Mouse (Mus musculus) thymus, adult 2 months (tissue): Measurements from ENCODE around the gene Fgfr2. TPM values are rescaled to one million over a fixed set of nuclear protein-coding genes. Genes with fewer than 3 reads are reported as not detected.

ENCODE experiments used
- DNase-seq: peaks from one replicate; pipeline ENCODE4 v3.0.0; 2021
- H3K27ac ChIP-seq: fragments of 200-500 bp; 2 replicates; pipeline ENCODE4 v1.5.1; 2012; ENCODE audit warnings: low read length, control low read depth; ENCODE audit not compliant: control insufficient read depth, insufficient read depth
- H3K27me3 ChIP-seq: fragments of 200-500 bp; 2 replicates; pipeline ENCODE4 v1.6.1; 2012; ENCODE audit warnings: mild to moderate bottlenecking, low read length, moderate library complexity, mixed read lengths; ENCODE audit not compliant: control insufficient read depth, insufficient read depth
- H3K36me3 ChIP-seq: fragments of 200-500 bp; 2 replicates; pipeline ENCODE4 v1.6.1; 2012; ENCODE audit warnings: mild to moderate bottlenecking, low read length, moderate library complexity; ENCODE audit not compliant: control insufficient read depth, insufficient read depth
- H3K4me1 ChIP-seq: fragments of 200-500 bp; replicated peaks from 2 replicates; pipeline ENCODE4 v1.6.1; 2012; ENCODE audit warnings: low read length; ENCODE audit not compliant: control insufficient read depth, insufficient read depth
- H3K4me3 ChIP-seq: fragments of 200-500 bp; 2 replicates; pipeline ENCODE4 v1.5.1; 2012; ENCODE audit warnings: mild to moderate bottlenecking, low read length, control low read depth, moderate library complexity; ENCODE audit not compliant: control insufficient read depth, insufficient read depth
- CTCF ChIP-seq: fragments of 200-500 bp; IDR thresholded peaks from 2 replicates; pipeline ENCODE4 v1.5.1; 2012; ENCODE audit warnings: mild to moderate bottlenecking, control low read depth, low read length, moderate library complexity, borderline replicate concordance; ENCODE audit not compliant: control insufficient read depth, poor library complexity, insufficient read depth; ENCODE audit errors: extremely low read depth
- POLR2A ChIP-seq: fragments of 200-500 bp; IDR thresholded peaks from 2 replicates; pipeline ENCODE4 v1.6.1; 2012; ENCODE audit warnings: mild to moderate bottlenecking, low read length, control low read depth, moderate library complexity; ENCODE audit not compliant: control insufficient read depth, poor library complexity, insufficient read depth; ENCODE audit errors: extremely low read depth
- WGBS: fragments of 180-500 bp; shearing (Covaris S2); methylation state at CpG from one replicate; pipeline ENCODE4 v1.1.7; 2018; 5-methylcytosine and 5-hydroxymethylcytosine counted together
- polyA plus RNA-seq: library from polyadenylated mRNA; depleted of rRNA; stranded (reverse); fragments of >200 nt; gene quantifications from 2 replicates; pipeline ENCODE4 v1.2.3, GENCODE M21; 2012

Fgfr2 gene
- polyA plus RNA-seq, 1 experiment, result 12.1 TPM

DNA sequence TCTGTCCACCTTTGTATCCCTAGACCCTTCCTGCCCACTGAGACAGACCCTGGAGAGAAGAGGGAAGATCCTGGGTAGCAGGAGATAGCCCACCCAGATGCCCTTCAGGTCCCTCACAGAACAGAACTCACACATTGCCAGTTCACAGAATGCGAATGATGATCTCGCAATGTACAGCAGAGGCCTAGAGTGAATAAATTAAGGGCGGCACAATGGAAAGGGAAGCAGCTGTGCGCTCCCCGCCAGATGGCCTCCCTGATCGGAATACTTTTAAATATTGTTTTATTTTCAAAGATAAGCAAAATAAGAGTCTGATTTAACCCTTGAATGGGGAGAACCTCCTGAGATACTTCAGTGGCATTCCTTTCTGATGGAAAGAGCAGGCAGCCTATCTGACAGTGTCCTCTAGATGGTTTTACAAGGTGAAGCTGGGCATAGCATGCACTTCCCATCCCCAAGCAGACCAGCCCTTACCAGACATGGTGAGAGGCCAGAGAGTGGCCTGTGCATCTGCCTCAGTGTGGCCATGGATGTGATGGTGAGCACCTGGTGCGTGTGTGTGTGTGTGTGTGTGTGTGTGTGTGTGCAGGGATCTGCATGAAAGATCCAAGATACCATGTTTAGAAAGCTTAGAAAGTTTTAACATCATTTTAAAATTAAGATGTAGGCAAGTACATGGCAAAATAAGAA, 839.0 kb downstream of the Fgfr2 start:
- no peak for DNase-seq
- H3K4me3 ChIP-seq, result no peak overlapping the region
- H3K4me1 ChIP-seq, result peaks cover 20% of the 10 kb centered on the region
- no peaks in the 10 kb centered on the region for H3K36me3 ChIP-seq
- H3K27ac ChIP-seq, result no peak overlapping the region
- no peaks in the 10 kb centered on the region for H3K27me3 ChIP-seq
- TF ChIP-seq CTCF (no peak), POLR2A (no peak)
- 96% methylated on average over 7 of the region's 7 CpGs for WGBS

DNA sequence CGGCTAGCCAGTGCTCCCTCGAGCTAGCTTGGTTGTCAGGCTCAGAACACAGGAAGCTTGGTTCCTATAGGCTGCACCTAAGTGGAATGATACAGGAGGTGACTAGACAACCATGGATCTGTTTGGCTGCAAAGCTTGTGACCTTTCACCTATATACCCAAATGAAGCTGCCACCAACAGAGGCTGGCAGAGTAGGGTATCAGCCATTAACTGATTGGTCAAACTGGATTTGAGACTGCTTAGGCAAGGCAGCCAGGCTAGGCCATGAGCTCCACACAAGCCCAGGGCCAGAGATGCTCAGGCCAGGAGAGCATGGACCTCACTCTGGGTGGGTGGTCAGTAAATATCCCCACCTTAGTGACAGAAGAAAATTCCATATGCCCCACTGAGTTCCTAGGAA, 840.6 kb downstream of the Fgfr2 start:
- TF ChIP-seq POLR2A (no peak), CTCF (no peak)
- Histone ChIP-seq H3K27me3 (no peaks in the 10 kb centered on the region), H3K4me1 (peaks cover 17% of the 10 kb centered on the region), H3K4me3 (no peak overlapping the region), H3K36me3 (no peaks in the 10 kb centered on the region), H3K27ac (no peak overlapping the region)
- WGBS, result 96% methylated on average over 2 of the region's 2 CpGs
- no peak for DNase-seq

- 95% methylated on average over 3 of the region's 3 CpGs for WGBS
- Histone ChIP-seq H3K27me3 (no peaks in the 10 kb centered on the region), H3K4me3 (no peak overlapping the region), H3K27ac (no peak overlapping the region), H3K36me3 (no peaks in the 10 kb centered on the region), H3K4me1 (peaks cover 13% of the 10 kb centered on the region)
- TF ChIP-seq POLR2A (no peak), CTCF (no peak)
- no peak for DNase-seq
Observed at GRCm38 (mm10) chr7:132282161-132282560, 841.0 kb downstream of the Fgfr2 start.

DNA sequence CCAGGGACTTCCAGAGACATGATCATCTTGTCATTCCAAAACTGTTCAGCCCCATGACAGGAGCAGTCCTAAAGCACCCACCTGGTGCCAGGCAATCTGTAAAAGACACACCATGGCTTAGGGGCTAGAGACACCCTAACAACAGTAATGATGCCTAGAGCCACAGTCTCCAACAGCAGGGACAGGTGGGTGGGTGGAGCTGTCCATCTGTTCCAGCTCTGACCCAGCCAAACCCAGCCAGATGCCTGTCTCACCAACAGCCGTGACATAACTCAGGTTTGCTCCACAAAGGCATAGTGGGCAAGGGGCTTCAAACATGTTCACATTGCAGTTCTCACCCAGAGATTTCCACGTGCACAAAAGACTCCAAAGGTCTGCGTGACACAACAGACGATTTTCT, 841.4 kb downstream of the Fgfr2 start:
- no peak for TF ChIP-seq CTCF
- no peak for TF ChIP-seq POLR2A
- DNase-seq, result no peak
- 93% methylated on average over 4 of the region's 4 CpGs for WGBS
- Histone ChIP-seq H3K27me3 (no peaks in the 10 kb centered on the region), H3K27ac (no peak overlapping the region), H3K4me1 (peaks cover 10% of the 10 kb centered on the region), H3K36me3 (no peaks in the 10 kb centered on the region), H3K4me3 (no peak overlapping the region)

DNA sequence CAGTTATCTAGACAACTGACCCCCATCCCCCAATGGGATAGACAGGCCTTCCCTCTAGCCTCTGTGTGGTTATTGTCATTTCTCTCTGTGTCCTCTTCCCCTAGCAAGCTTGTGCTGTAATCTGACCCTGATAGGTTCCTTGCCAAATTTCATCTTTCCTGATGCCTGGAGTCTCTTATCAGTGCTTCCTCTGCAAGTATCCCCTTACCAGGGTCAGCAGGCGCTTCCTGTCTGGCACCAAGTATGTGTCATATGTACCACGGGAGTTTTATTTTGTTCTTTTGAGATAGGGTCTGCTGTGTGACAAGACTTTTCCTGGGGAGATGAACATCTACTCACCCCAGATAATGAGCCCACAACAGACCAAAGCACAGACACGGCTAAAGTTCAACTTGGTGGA, 844.5 kb downstream of the Fgfr2 start:
- Histone ChIP-seq H3K27me3 (no peaks in the 10 kb centered on the region), H3K27ac (no peak overlapping the region), H3K4me1 (peaks cover 4% of the 10 kb centered on the region; the same call in 1 of the 2 replicates), H3K4me3 (no peak overlapping the region), H3K36me3 (no peaks in the 10 kb centered on the region)
- DNase-seq, result no peak
- TF ChIP-seq POLR2A (no peak), CTCF (no peak)
- WGBS, result 90% methylated on average over 3 of the region's 3 CpGs

GRCm38 (mm10) chr7:132276287-132276686, 846.9 kb downstream of the Fgfr2 start:
- Histone ChIP-seq H3K4me1 (no peaks in the 10 kb centered on the region), H3K27ac (no peak overlapping the region), H3K36me3 (no peaks in the 10 kb centered on the region), H3K27me3 (no peaks in the 10 kb centered on the region), H3K4me3 (no peak overlapping the region)
- no peak for TF ChIP-seq CTCF
- TF ChIP-seq POLR2A, result no peak
- WGBS, result 92% methylated on average over 5 of the region's 5 CpGs
- no peak for DNase-seq

- WGBS, result 93% methylated on average over 2 of the region's 2 CpGs
- Histone ChIP-seq H3K36me3 (no peaks in the 10 kb centered on the region), H3K27ac (no peak overlapping the region), H3K4me1 (no peaks in the 10 kb centered on the region), H3K4me3 (no peak overlapping the region), H3K27me3 (no peaks in the 10 kb centered on the region)
- DNase-seq, result no peak
- TF ChIP-seq POLR2A (no peak), CTCF (no peak)
Observed at GRCm38 (mm10) chr7:132273741-132274513, 849.2 kb downstream of the Fgfr2 start.
